Mouse (Mus musculus) embryonic facial prominence, embryonic 14.5 days (tissue): ENCODE results near the gene Pitpnc1. TPM values are rescaled to one million over a fixed set of nuclear protein-coding genes. Genes with fewer than 3 reads are reported as not detected.

Experiments used
- ATAC-seq: fragments of 200-750 bp; cut with Nextera tagmentation; 2 replicates; pipeline ENCODE4 v1.8.0; 2017; ENCODE audit warnings: low read depth, moderate number of reproducible peaks, moderate TSS enrichment
- DNase-seq: peaks from one replicate; pipeline ENCODE4 v3.0.0-alpha.2; 2015; ENCODE audit warnings: low spot score
- H3K27ac ChIP-seq: fragments of 300-500 bp; sonication (generic); replicated peaks from 2 replicates; pipeline ENCODE4 v1.5.1; 2014; ENCODE audit warnings: low read depth, mild to moderate bottlenecking, low read length, moderate library complexity
- H3K27me3 ChIP-seq: fragments of 300-500 bp; sonication (generic); replicated peaks from 2 replicates; pipeline ENCODE4 v1.6.1; 2014; ENCODE audit warnings: low read length; ENCODE audit not compliant: control insufficient read depth, insufficient read depth
- H3K36me3 ChIP-seq: fragments of 300-500 bp; sonication (generic); 2 replicates; pipeline ENCODE4 v1.6.1; 2014; ENCODE audit warnings: low read length, mixed read lengths; ENCODE audit not compliant: control insufficient read depth, insufficient read depth
- H3K4me1 ChIP-seq: fragments of 300-500 bp; sonication (generic); 2 replicates; pipeline ENCODE4 v1.6.1; 2014; ENCODE audit warnings: antibody characterized with exemption, low read length; ENCODE audit not compliant: control insufficient read depth, insufficient read depth
- H3K4me2 ChIP-seq: fragments of 300-500 bp; sonication (generic); 2 replicates; pipeline ENCODE4 v1.6.1; 2014; ENCODE audit warnings: low read depth, mild to moderate bottlenecking, low read length, moderate library complexity, mixed read lengths
- H3K4me3 ChIP-seq: fragments of 300-500 bp; sonication (generic); 2 replicates; pipeline ENCODE4 v1.5.1; 2014; ENCODE audit warnings: low read depth, mild to moderate bottlenecking, low read length
- H3K9ac ChIP-seq: fragments of 300-500 bp; sonication (generic); 2 replicates; pipeline ENCODE4 v1.6.1; 2014; ENCODE audit warnings: low read depth, mild to moderate bottlenecking, low read length, moderate library complexity, mixed read lengths
- H3K9me3 ChIP-seq: fragments of 300-500 bp; sonication (generic); 2 replicates; pipeline ENCODE4 v1.6.1; 2016; ENCODE audit warnings: low read length; ENCODE audit not compliant: control insufficient read depth
- WGBS: fragments of 180-500 bp; shearing (Covaris S2); extraction: QIAGEN DNeasy Blood & Tissue Kit; methylation state at CpG from one replicate; pipeline ENCODE4 v1.1.7; 2014; 5-methylcytosine and 5-hydroxymethylcytosine counted together
- polyA plus RNA-seq: library from polyadenylated mRNA; unstranded; fragments of >200 nt; fragmentation: Nextera tagmentation; extraction: Ambion mirVana; gene quantifications from 2 replicates; pipeline ENCODE4 v1.2.1, GENCODE M21; 2014

Gene Pitpnc1
- polyA plus RNA-seq, 1 experiment from 2014 or later, result 20.6 TPM

GRCm38 (mm10) chr11:107370476-107370875 is 100.0 kb downstream of the Pitpnc1 start:
- H3K36me3 ChIP-seq, result no peaks in the 10 kb centered on the region
- peaks cover 4% of the 10 kb centered on the region; the same call in 1 of the 2 replicates for H3K4me1 ChIP-seq
- DNase-seq (no peak), ATAC-seq (no peak)
- 92% methylated on average over 3 of the region's 3 CpGs for WGBS
- no peaks in the 10 kb centered on the region for H3K27me3 ChIP-seq
- no peak overlapping the region for H3K9ac ChIP-seq
- H3K9me3 ChIP-seq, result no peaks in the 10 kb centered on the region
- no peak overlapping the region for H3K4me3 ChIP-seq
- H3K4me2 ChIP-seq, result no peak overlapping the region
- H3K27ac ChIP-seq, result no peak overlapping the region

- no peaks in the 10 kb centered on the region for H3K27me3 ChIP-seq
- no peak overlapping the region for H3K4me3 ChIP-seq
- no peak overlapping the region for H3K4me2 ChIP-seq
- ATAC-seq, result no peak
- no peaks in the 10 kb centered on the region for H3K9me3 ChIP-seq
- WGBS, result 92% methylated on average over 6 of the region's 6 CpGs
- H3K4me1 ChIP-seq, result peaks cover 4% of the 10 kb centered on the region; the same call in 1 of the 2 replicates
- H3K27ac ChIP-seq, result no peak overlapping the region
- H3K36me3 ChIP-seq, result no peaks in the 10 kb centered on the region
- H3K9ac ChIP-seq, result no peak overlapping the region
- no peak for DNase-seq
Measured at GRCm38 (mm10) chr11:107369661-107370060, 100.8 kb downstream of the Pitpnc1 start.

GRCm38 (mm10) chr11:107365938-107366712 is 104.4 kb downstream of the Pitpnc1 start:
- DNase-seq (no peak), ATAC-seq (no peak)
- Histone ChIP-seq H3K9ac (no peak overlapping the region), H3K27me3 (no peaks in the 10 kb centered on the region), H3K27ac (no peak overlapping the region), H3K4me2 (no peak overlapping the region), H3K4me1 (peaks cover 4% of the 10 kb centered on the region; the same call in 1 of the 2 replicates), H3K9me3 (no peaks in the 10 kb centered on the region), H3K36me3 (no peaks in the 10 kb centered on the region), H3K4me3 (no peak overlapping the region)
- 68% methylated on average over 13 of the region's 13 CpGs for WGBS

- no peaks in the 10 kb centered on the region for H3K36me3 ChIP-seq
- H3K9me3 ChIP-seq, result no peaks in the 10 kb centered on the region
- no peaks in the 10 kb centered on the region for H3K4me1 ChIP-seq
- 0 out of 2 replicates have a peak overlapping the region, but pooled peaks have one; percentile 11 for H3K27ac ChIP-seq
- H3K27me3 ChIP-seq, result no peaks in the 10 kb centered on the region
- no peak overlapping the region for H3K9ac ChIP-seq
- no peak for ATAC-seq
- DNase-seq, result peak; percentile 43
- WGBS, result 51% methylated on average over 5 of the region's 5 CpGs
- H3K4me3 ChIP-seq, result no peak overlapping the region
- H3K4me2 ChIP-seq, result no peak overlapping the region
Measured at GRCm38 (mm10) chr11:107358695-107359094, 111.8 kb downstream of the Pitpnc1 start.

- no peak for ATAC-seq
- Histone ChIP-seq H3K36me3 (no peaks in the 10 kb centered on the region), H3K27ac (no peak overlapping the region), H3K27me3 (no peaks in the 10 kb centered on the region), H3K4me2 (no peak overlapping the region), H3K9me3 (no peaks in the 10 kb centered on the region), H3K4me3 (no peak overlapping the region), H3K4me1 (no peaks in the 10 kb centered on the region), H3K9ac (no peak overlapping the region)
- WGBS, result 77% methylated on average over 7 of the region's 7 CpGs
- DNase-seq, result no peak
Measured at GRCm38 (mm10) chr11:107356224-107356623, 114.3 kb downstream of the Pitpnc1 start.

GRCm38 (mm10) chr11:107355526-107355925 is 115.0 kb downstream of the Pitpnc1 start:
- H3K27me3 ChIP-seq, result no peaks in the 10 kb centered on the region
- 46% methylated on average over 3 of the region's 3 CpGs for WGBS
- H3K4me2 ChIP-seq, result no peak overlapping the region
- no peaks in the 10 kb centered on the region for H3K9me3 ChIP-seq
- H3K4me1 ChIP-seq, result no peaks in the 10 kb centered on the region
- no peak overlapping the region for H3K9ac ChIP-seq
- no peak for DNase-seq
- no peaks in the 10 kb centered on the region for H3K36me3 ChIP-seq
- H3K27ac ChIP-seq, result no peak overlapping the region
- no peak overlapping the region for H3K4me3 ChIP-seq
- ATAC-seq, result no peak

GRCm38 (mm10) chr11:107354499-107355143 is 115.9 kb downstream of the Pitpnc1 start:
- DNase-seq (no peak), ATAC-seq (no peak)
- Histone ChIP-seq H3K27ac (no peak overlapping the region), H3K9me3 (no peaks in the 10 kb centered on the region), H3K9ac (no peak overlapping the region), H3K4me1 (no peaks in the 10 kb centered on the region), H3K36me3 (no peaks in the 10 kb centered on the region), H3K4me2 (no peak overlapping the region), H3K27me3 (no peaks in the 10 kb centered on the region), H3K4me3 (no peak overlapping the region)
- 83% methylated on average over 8 of the region's 8 CpGs for WGBS

GRCm38 (mm10) chr11:107352596-107352995 is 117.9 kb downstream of the Pitpnc1 start:
- Histone ChIP-seq H3K27ac (no peak overlapping the region), H3K36me3 (no peaks in the 10 kb centered on the region), H3K4me2 (no peak overlapping the region), H3K4me1 (no peaks in the 10 kb centered on the region), H3K27me3 (no peaks in the 10 kb centered on the region), H3K9ac (no peak overlapping the region), H3K4me3 (no peak overlapping the region), H3K9me3 (no peaks in the 10 kb centered on the region)
- 29% methylated on average over 7 of the region's 7 CpGs for WGBS
- no peak for ATAC-seq
- no peak for DNase-seq
